Mouse (Mus musculus) liver, adult 2 months (tissue): ENCODE data around the gene Zfp668. TPM values are rescaled to one million over a fixed set of nuclear protein-coding genes. Genes with fewer than 3 reads are reported as not detected.
"Not testable (repeated sequence)": the region's sequence is repeated elsewhere in the genome, so short reads cannot be mapped to it uniquely, and the experiment has no call there.

ENCODE experiments used
- DNase-seq: peaks from one replicate; pipeline ENCODE4 v3.0.0-alpha.2; 2011; ENCODE audit warnings: low read depth, low spot score; ENCODE audit errors: extremely low read depth
- H3K27ac ChIP-seq: fragments of 200-500 bp; replicated peaks from 2 replicates; pipeline ENCODE4 v1.5.1; 2012; ENCODE audit warnings: low read depth, mild to moderate bottlenecking, control low read depth, inconsistent platforms, low read length; ENCODE audit not compliant: insufficient read depth
- H3K27me3 ChIP-seq: fragments of 200-500 bp; 2 replicates; pipeline ENCODE4 v1.6.1; 2012; ENCODE audit warnings: mild to moderate bottlenecking, moderate library complexity, low read length, inconsistent platforms; ENCODE audit not compliant: control insufficient read depth, insufficient read depth
- H3K36me3 ChIP-seq: fragments of 200-500 bp; 2 replicates; pipeline ENCODE4 v1.6.1; 2012; ENCODE audit warnings: low read length, inconsistent platforms; ENCODE audit not compliant: control insufficient read depth, insufficient read depth
- H3K4me1 ChIP-seq: fragments of 200-500 bp; 2 replicates; pipeline ENCODE4 v1.6.1; 2011; ENCODE audit warnings: low read length; ENCODE audit not compliant: control insufficient read depth, insufficient read depth
- H3K4me3 ChIP-seq: fragments of 200-500 bp; 2 replicates; pipeline ENCODE4 v1.5.1; 2011; ENCODE audit warnings: low read depth, mild to moderate bottlenecking, control low read depth, low read length, moderate library complexity; ENCODE audit not compliant: insufficient read depth
- H3K79me2 ChIP-seq: fragments of 200-500 bp; 2 replicates; pipeline ENCODE4 v1.6.1; 2012; ENCODE audit warnings: inconsistent platforms, mild to moderate bottlenecking, low read length, moderate library complexity; ENCODE audit not compliant: control insufficient read depth, insufficient read depth
- H3K9ac ChIP-seq: fragments of 200-500 bp; 2 replicates; pipeline ENCODE4 v1.6.1; 2012; ENCODE audit warnings: low read depth, mild to moderate bottlenecking, control low read depth, inconsistent platforms, low read length
- CTCF ChIP-seq: fragments of 200-500 bp; IDR thresholded peaks from 2 replicates; pipeline ENCODE4 v1.5.1; 2011; ENCODE audit warnings: low read depth, low read length, control low read depth
- POLR2A ChIP-seq: fragments of 200-500 bp; IDR thresholded peaks from 2 replicates; pipeline ENCODE4 v1.6.1; 2011; ENCODE audit warnings: low read length, control low read depth; ENCODE audit not compliant: insufficient read depth; ENCODE audit errors: extremely low read depth
- WGBS: fragments of 180-500 bp; shearing (Covaris S2); methylation state at CpG from one replicate; pipeline ENCODE4 v1.1.7; 2018; 5-methylcytosine and 5-hydroxymethylcytosine counted together
- polyA plus RNA-seq: library from polyadenylated mRNA; depleted of rRNA; stranded (reverse); fragments of >200 nt; gene quantifications from 2 replicates; pipeline ENCODE4 v1.2.3, GENCODE M21; 2012
- total RNA-seq: library from RNA; depleted of rRNA; stranded (reverse); fragments of >200 nt; gene quantifications from 2 replicates; pipeline ENCODE4 v1.2.3, GENCODE M21; 2014

Gene Zfp668
- total and polyA plus RNA-seq, 2 experiments: 0.65 to 2.1 TPM

- not testable (repeated sequence) for H3K4me3 ChIP-seq, H3K27me3 ChIP-seq, H3K79me2 ChIP-seq, H3K4me1 ChIP-seq, H3K36me3 ChIP-seq, DNase-seq, H3K9ac ChIP-seq, H3K27ac ChIP-seq
- 85% methylated on average over 4 of the region's 4 CpGs for WGBS
- 0 out of 2 replicates have a peak, but pooled peaks have one; percentile 1 for TF ChIP-seq CTCF
Measured at GRCm38 (mm10) chr7:127837878-127838277, 38.8 kb downstream of the Zfp668 start.

GRCm38 (mm10) chr7:127837473-127837872 is 39.2 kb downstream of the Zfp668 start:
- Histone ChIP-seq H3K4me3 (no peak overlapping the region), H3K27ac (no peak overlapping the region), H3K4me1 (peaks cover 4% of the 10 kb centered on the region; the same call in 1 of the 2 replicates), H3K9ac (no peak overlapping the region), H3K79me2 (no peaks in the 10 kb centered on the region), H3K36me3 (no peaks in the 10 kb centered on the region), H3K27me3 (no peaks in the 10 kb centered on the region)
- no peak for DNase-seq
- no peak for TF ChIP-seq CTCF
- no peak for TF ChIP-seq POLR2A
- 99% methylated on average over 5 of the region's 5 CpGs for WGBS

GRCm38 (mm10) chr7:127835550-127835949 is 41.1 kb downstream of the Zfp668 start:
- no peak overlapping the region for H3K4me3 ChIP-seq
- no peaks in the 10 kb centered on the region for H3K79me2 ChIP-seq
- H3K9ac ChIP-seq: no peak overlapping the region
- H3K36me3 ChIP-seq: no peaks in the 10 kb centered on the region
- 72% methylated on average over 2 of the region's 2 CpGs for WGBS
- no peaks in the 10 kb centered on the region for H3K4me1 ChIP-seq
- TF ChIP-seq CTCF: no peak
- no peak for TF ChIP-seq POLR2A
- no peaks in the 10 kb centered on the region for H3K27me3 ChIP-seq
- no peak for DNase-seq
- H3K27ac ChIP-seq: no peak overlapping the region

GRCm38 (mm10) chr7:127824176-127824871 is 52.3 kb downstream of the Zfp668 start, which contains the start of the genes Stx4a and Stx1b:
Stx4a (plus strand) TSS chr7:127824294.
Stx1b (minus strand) TSS chr7:127824549.
- Histone ChIP-seq H3K4me1 (no peaks in the 10 kb centered on the region), H3K27me3 (no peaks in the 10 kb centered on the region), H3K36me3 (no peaks in the 10 kb centered on the region), H3K4me3 (no peak within 1 kb of the TSS; the same call in 1 of the 2 replicates), H3K79me2 (no peaks in the 10 kb centered on the region), H3K9ac (no peak within 1 kb of the TSS), H3K27ac (no peak within 1 kb of the TSS)
- WGBS: 46% methylated on average over 37 of the region's 38 CpGs
- TF ChIP-seq POLR2A (no peak), CTCF (no peak)
- no peak for DNase-seq

GRCm38 (mm10) chr7:127823236-127824171 is 53.1 kb downstream of the Zfp668 start:
- Histone ChIP-seq H3K4me3 (no peak overlapping the region), H3K4me1 (no peaks in the 10 kb centered on the region), H3K9ac (no peak overlapping the region), H3K27ac (no peak overlapping the region), H3K27me3 (no peaks in the 10 kb centered on the region), H3K36me3 (no peaks in the 10 kb centered on the region), H3K79me2 (no peaks in the 10 kb centered on the region)
- TF ChIP-seq POLR2A (no peak), CTCF (no peak)
- DNase-seq: no peak
- 92% methylated on average over 11 of the region's 11 CpGs for WGBS

- TF ChIP-seq CTCF (no peak), POLR2A (no peak)
- WGBS: 84% methylated on average over 3 of the region's 3 CpGs
- no peak for DNase-seq
- Histone ChIP-seq H3K4me1 (no peaks in the 10 kb centered on the region), H3K79me2 (no peaks in the 10 kb centered on the region), H3K27me3 (no peaks in the 10 kb centered on the region), H3K9ac (no peak overlapping the region), H3K36me3 (no peaks in the 10 kb centered on the region), H3K4me3 (no peak overlapping the region), H3K27ac (no peak overlapping the region)
Measured at GRCm38 (mm10) chr7:127822494-127822893, 54.1 kb downstream of the Zfp668 start.
